Mouse (Mus musculus): ENCODE results near the gene Nckap1. TPM values are rescaled to one million over a fixed set of nuclear protein-coding genes. Genes with fewer than 3 reads are reported as not detected.

The Nckap1 gene
- 4.0 and 4.7 TPM in 2 replicates for polyA plus RNA-seq (2012; rRNA removed)

DNA sequence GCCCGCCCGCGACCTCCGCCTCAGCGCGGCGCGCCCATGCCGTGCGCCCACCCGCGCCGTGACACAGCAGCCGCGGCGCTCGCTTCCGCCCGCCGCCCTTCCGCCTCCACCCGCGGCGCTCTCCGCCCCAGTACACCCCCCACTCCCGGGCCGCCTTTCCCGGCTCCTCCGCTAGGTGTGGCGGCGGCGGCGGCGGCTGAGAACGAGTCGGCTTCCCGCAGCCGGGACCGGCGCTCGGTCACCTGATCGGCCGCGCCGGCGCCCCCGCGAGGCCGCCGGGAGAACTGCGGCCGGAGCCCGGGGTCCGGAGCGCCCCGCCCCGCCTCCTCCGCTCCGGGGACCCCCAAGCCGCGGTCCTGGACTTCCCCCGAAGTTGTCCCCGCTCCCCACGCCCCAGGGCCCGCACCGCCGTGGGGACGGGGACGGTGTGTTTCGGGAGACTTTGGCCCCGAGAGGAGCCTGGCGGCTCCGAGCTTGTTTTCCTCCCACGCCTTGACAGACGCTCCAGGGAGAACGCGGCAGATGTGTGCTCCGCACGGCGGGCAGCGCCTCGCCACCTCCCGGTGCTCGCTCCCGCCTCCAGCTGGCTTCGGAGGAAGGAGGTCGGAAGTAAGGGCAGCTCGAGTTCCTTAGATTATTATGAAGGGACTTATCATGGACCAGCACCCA is at the start of gene Nckap1:
Gene Nckap1, minus strand, starts transcription at position 338 of the 669 bp plus-strand sequence.
- peak within 1 kb of the TSS; percentile 59; the same call in 1 of the 2 replicates for H3K27ac ChIP-seq (ENCODE audit: insufficient read depth, low read length)
- peak within 1 kb of the TSS; percentile 55 for H3K4me3 ChIP-seq (ENCODE audit: extremely low read depth, insufficient read depth, insufficient read length)
- H3K36me3 ChIP-seq (ENCODE audit: control insufficient read depth, insufficient read depth, low read length), result no peaks in the 10 kb centered on the region
- TF ChIP-seq POLR2A (IDR thresholded peaks at IDR 0.05; ENCODE audit: low read depth, low read length) (no peak), CTCF (IDR thresholded peaks at IDR 0.05; ENCODE audit: extremely low read depth, insufficient read depth, insufficient read length, insufficient replicate concordance) (peak; percentile 25; the same call in 1 of the 2 replicates)
- peak in 1 of 2 experiments; percentile 29 for DNase-seq (ENCODE audit: low read depth in 1 of 2, low spot score in 2 of 2)
- H3K27me3 ChIP-seq (ENCODE audit: control insufficient read depth, insufficient read depth, low read length), result peaks cover 22% of the 10 kb centered on the region
- under 1% methylated on average over 40 of the region's 88 CpGs for WGBS
- peaks cover 11% of the 10 kb centered on the region for H3K4me1 ChIP-seq (ENCODE audit: control insufficient read depth, insufficient read depth, insufficient read length)

DNA sequence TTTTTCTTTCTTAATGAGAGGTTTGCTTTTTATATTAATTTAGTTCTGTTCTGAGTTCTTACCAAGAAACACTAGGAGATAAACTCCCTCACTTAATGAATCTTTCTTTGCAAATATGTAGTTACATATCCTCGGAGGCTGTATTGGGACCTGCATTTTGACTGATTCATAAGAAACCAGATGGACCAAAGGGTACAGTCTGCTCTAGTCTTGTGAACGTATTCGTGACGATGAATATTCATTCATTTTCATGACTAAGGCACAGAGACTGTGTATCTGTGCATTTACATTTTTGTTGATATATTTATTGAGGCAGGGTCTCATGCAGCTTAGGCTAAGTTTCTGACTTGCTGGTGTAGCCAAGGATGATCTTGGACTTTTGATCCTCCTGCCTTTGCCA is 43.3 kb upstream of the Nckap1 start:
- Histone ChIP-seq H3K36me3 (ENCODE audit: control insufficient read depth, insufficient read depth, low read length) (0 out of 2 replicates have a peak, but pooled peaks cover 4% of the 10 kb centered on the region), H3K4me3 (ENCODE audit: extremely low read depth, insufficient read depth, insufficient read length) (no peak overlapping the region), H3K27me3 (ENCODE audit: control insufficient read depth, insufficient read depth, low read length) (no peaks in the 10 kb centered on the region), H3K4me1 (ENCODE audit: control insufficient read depth, insufficient read depth, insufficient read length) (no peaks in the 10 kb centered on the region), H3K27ac (ENCODE audit: insufficient read depth, low read length) (no peak overlapping the region)
- DNase-seq (ENCODE audit: low read depth in 1 of 2, low spot score in 2 of 2), result no peak
- WGBS, result 92% methylated on average over 4 of the region's 4 CpGs
- TF ChIP-seq CTCF (IDR thresholded peaks at IDR 0.05; ENCODE audit: extremely low read depth, insufficient read depth, insufficient read length, insufficient replicate concordance) (no peak), POLR2A (IDR thresholded peaks at IDR 0.05; ENCODE audit: low read depth, low read length) (no peak)

DNA sequence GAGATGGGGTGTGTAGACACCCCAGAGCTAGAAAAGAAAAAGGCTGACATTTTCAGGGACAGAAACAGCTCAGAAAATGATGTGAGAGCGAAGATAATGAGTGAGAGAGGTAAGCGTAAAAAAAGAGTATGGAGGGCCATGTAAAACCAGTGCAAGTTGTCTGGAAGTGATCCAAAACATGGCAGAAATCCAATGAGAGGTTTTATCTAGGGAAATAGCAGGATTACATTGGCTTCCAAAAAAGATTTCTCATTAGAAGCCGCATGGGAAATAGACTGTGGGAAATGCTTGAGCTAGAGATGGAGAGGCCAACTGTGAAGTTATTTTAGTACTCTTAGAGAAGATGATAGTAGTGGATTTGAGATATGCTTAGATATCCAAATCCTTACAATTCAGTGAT is 40.7 kb upstream of the Nckap1 start:
- Histone ChIP-seq H3K27ac (ENCODE audit: insufficient read depth, low read length) (no peak overlapping the region), H3K36me3 (ENCODE audit: control insufficient read depth, insufficient read depth, low read length) (0 out of 2 replicates have a peak, but pooled peaks cover 4% of the 10 kb centered on the region), H3K4me1 (ENCODE audit: control insufficient read depth, insufficient read depth, insufficient read length) (no peaks in the 10 kb centered on the region; the same call in 1 of the 2 replicates), H3K4me3 (ENCODE audit: extremely low read depth, insufficient read depth, insufficient read length) (no peak overlapping the region), H3K27me3 (ENCODE audit: control insufficient read depth, insufficient read depth, low read length) (no peaks in the 10 kb centered on the region)
- WGBS, result 91% methylated on average over 3 of the region's 3 CpGs
- no peak for TF ChIP-seq POLR2A (IDR thresholded peaks at IDR 0.05; ENCODE audit: low read depth, low read length)
- no peak for TF ChIP-seq CTCF (IDR thresholded peaks at IDR 0.05; ENCODE audit: extremely low read depth, insufficient read depth, insufficient read length, insufficient replicate concordance)
- no peak for DNase-seq (ENCODE audit: low read depth in 1 of 2, low spot score in 2 of 2)

DNA sequence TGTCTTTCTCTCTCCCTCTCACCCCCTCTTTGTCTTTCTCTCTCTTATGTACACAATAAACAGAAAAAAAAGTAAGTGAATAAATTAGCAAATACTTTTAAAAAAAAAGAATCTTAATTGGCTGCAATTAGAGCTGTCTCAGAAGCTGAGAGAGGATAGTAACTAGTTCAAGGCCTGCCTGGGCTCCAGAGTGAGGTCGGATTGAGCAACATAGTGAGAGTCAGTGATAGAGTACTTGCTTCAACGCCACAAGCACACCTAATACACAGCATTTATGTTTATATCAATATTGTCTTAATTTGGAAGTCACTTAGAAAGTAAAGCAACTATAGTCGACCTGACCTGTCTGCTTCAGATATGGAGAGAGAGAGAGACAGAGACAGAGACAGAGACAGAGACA is 37.8 kb upstream of the Nckap1 start:
- H3K36me3 ChIP-seq (ENCODE audit: control insufficient read depth, insufficient read depth, low read length), result no peaks in the 10 kb centered on the region
- WGBS, result 86% methylated on average over 3 of the region's 3 CpGs
- peaks cover 3% of the 10 kb centered on the region; the same call in 1 of the 2 replicates for H3K4me1 ChIP-seq (ENCODE audit: control insufficient read depth, insufficient read depth, insufficient read length)
- no peak for DNase-seq (ENCODE audit: low read depth in 1 of 2, low spot score in 2 of 2)
- TF ChIP-seq CTCF (IDR thresholded peaks at IDR 0.05; ENCODE audit: extremely low read depth, insufficient read depth, insufficient read length, insufficient replicate concordance) (no peak), POLR2A (IDR thresholded peaks at IDR 0.05; ENCODE audit: low read depth, low read length) (no peak)
- H3K27me3 ChIP-seq (ENCODE audit: control insufficient read depth, insufficient read depth, low read length), result no peaks in the 10 kb centered on the region
- H3K4me3 ChIP-seq (ENCODE audit: extremely low read depth, insufficient read depth, insufficient read length), result no peak overlapping the region
- no peak overlapping the region for H3K27ac ChIP-seq (ENCODE audit: insufficient read depth, low read length)

DNA sequence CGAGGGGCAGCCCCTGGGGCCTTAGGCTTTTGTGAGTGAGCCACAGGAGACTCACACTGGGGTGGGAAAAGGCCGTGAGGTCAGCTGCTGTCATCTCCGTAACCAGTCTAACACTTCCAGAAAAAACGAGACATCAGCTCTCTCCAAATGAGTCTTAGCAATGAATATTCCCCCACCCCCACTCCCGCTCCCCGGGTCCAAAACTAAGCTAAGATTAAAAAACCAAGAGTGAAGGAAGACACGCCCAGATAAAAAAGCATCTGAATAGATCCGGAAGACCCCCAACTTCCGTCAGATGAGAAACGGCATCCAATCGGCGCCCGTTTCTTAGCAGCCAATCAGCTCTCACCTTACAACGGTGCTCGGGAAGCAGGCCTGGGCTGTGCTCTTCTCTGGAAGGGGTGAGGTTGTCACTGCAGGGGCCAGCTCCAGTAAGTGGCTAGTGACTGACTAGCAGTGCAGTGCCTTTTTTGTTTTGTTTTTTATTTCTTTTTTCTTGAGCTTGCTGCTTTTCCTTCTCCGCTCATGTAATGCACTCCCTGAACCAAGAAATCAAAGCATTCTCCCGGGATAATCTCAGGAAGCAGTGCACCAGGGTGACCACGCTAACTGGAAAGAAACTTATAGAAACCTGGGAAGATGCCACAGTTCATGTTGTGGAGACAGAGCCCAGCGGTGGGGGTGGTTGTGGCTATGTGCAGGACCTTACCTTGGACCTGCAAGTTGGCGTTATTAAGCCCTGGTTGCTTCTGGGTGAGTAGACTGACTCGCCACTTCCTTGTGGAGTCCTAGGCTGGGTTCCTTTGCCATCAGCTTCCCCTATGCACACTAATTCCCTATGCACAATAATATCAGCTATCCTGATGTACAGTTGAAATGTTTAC is 35.9 kb upstream of the Nckap1 start, which contains the start of the genes Dusp19 and Nup35:
Gene Dusp19, plus strand, starts transcription at position 192 of the 884 bp plus-strand sequence.
Gene Nup35, plus strand, starts transcription at position 383 of the 884 bp plus-strand sequence.
- peak; percentile 84 to 90 for DNase-seq (ENCODE audit: low read depth in 1 of 2, low spot score in 2 of 2)
- Histone ChIP-seq H3K27ac (ENCODE audit: insufficient read depth, low read length) (peak within 1 kb of the TSS; percentile 52), H3K4me1 (ENCODE audit: control insufficient read depth, insufficient read depth, insufficient read length) (peaks cover 3% of the 10 kb centered on the region; the same call in 1 of the 2 replicates), H3K4me3 (ENCODE audit: extremely low read depth, insufficient read depth, insufficient read length) (peak within 1 kb of the TSS; percentile 72), H3K36me3 (ENCODE audit: control insufficient read depth, insufficient read depth, low read length) (no peaks in the 10 kb centered on the region), H3K27me3 (ENCODE audit: control insufficient read depth, insufficient read depth, low read length) (no peaks in the 10 kb centered on the region)
- no peak for TF ChIP-seq CTCF (IDR thresholded peaks at IDR 0.05; ENCODE audit: extremely low read depth, insufficient read depth, insufficient read length, insufficient replicate concordance)
- peak; percentile 83 for TF ChIP-seq POLR2A (IDR thresholded peaks at IDR 0.05; ENCODE audit: low read depth, low read length)
- 2% methylated on average over 21 of the region's 21 CpGs for WGBS

DNA sequence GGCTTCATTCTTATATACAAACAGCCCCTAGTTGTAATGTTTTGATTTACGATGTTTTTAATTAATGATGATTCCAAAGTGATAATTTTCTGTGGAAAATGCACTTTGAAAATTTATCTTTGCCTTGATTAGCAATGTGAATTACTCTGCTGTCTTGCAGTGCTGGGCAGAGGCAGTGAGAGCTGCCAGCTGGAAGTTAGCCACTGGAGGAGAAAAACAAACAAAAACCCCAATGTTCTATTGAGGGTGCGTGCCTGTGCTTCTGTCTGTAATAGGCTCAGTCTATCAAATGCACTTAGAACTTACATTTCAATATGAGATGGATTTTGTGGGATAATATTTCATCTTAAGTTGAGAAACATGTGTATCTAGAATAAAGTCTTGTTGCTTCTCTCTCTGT is 31.6 kb upstream of the Nckap1 start:
- H3K27me3 ChIP-seq (ENCODE audit: control insufficient read depth, insufficient read depth, low read length), result no peaks in the 10 kb centered on the region
- peaks cover 3% of the 10 kb centered on the region; the same call in 1 of the 2 replicates for H3K4me1 ChIP-seq (ENCODE audit: control insufficient read depth, insufficient read depth, insufficient read length)
- no peak overlapping the region for H3K27ac ChIP-seq (ENCODE audit: insufficient read depth, low read length)
- DNase-seq (ENCODE audit: low read depth in 1 of 2, low spot score in 2 of 2), result no peak
- no peak overlapping the region for H3K4me3 ChIP-seq (ENCODE audit: extremely low read depth, insufficient read depth, insufficient read length)
- 93% methylated on average over 2 of the region's 2 CpGs for WGBS
- no peaks in the 10 kb centered on the region for H3K36me3 ChIP-seq (ENCODE audit: control insufficient read depth, insufficient read depth, low read length)
- no peak for TF ChIP-seq POLR2A (IDR thresholded peaks at IDR 0.05; ENCODE audit: low read depth, low read length)
- TF ChIP-seq CTCF (IDR thresholded peaks at IDR 0.05; ENCODE audit: extremely low read depth, insufficient read depth, insufficient read length, insufficient replicate concordance), result no peak

Data from spleen, adult 2 months (tissue).